Mouse (Mus musculus) lung, adult 2 months (tissue): Measurements from ENCODE around the gene A130010J15Rik. TPM values are rescaled to one million over a fixed set of nuclear protein-coding genes. Genes with fewer than 3 reads are reported as not detected.

Experiments used
- DNase-seq: peaks from one replicate; pipeline ENCODE4 v3.0.0; 2022
- H3K4me1 ChIP-seq: fragments of 200-500 bp; 2 replicates; pipeline ENCODE4 v1.6.1; 2011; ENCODE audit warnings: low read length; ENCODE audit not compliant: control insufficient read depth, insufficient read depth
- H3K4me3 ChIP-seq: fragments of 200-500 bp; replicated peaks from 2 replicates; pipeline ENCODE3; 2011; ENCODE audit warnings: low read depth, mild to moderate bottlenecking, control low read depth, low read length; ENCODE audit errors: extremely low read depth
- CTCF ChIP-seq: fragments of 200-500 bp; IDR thresholded peaks from 2 replicates; pipeline ENCODE4 v1.5.1; 2011; ENCODE audit warnings: mild to moderate bottlenecking, low read length, control low read depth; ENCODE audit not compliant: insufficient read depth
- POLR2A ChIP-seq: fragments of 200-500 bp; IDR thresholded peaks from 2 replicates; pipeline ENCODE4 v1.6.1; 2011; ENCODE audit warnings: low read depth, mild to moderate bottlenecking, control low read depth, low read length, borderline replicate concordance; ENCODE audit errors: extremely low read depth
- WGBS: fragments of 180-500 bp; shearing (Covaris S2); methylation state at CpG from one replicate; pipeline ENCODE4 v1.1.7; 2018; 5-methylcytosine and 5-hydroxymethylcytosine counted together
- polyA plus RNA-seq: library from polyadenylated mRNA; depleted of rRNA; stranded (reverse); fragments of >200 nt; gene quantifications from 2 replicates; pipeline ENCODE4 v1.2.3, GENCODE M21; 2012

The A130010J15Rik gene
- polyA plus RNA-seq, 1 experiment: 2.2 TPM

- no peak for DNase-seq
- Histone ChIP-seq H3K4me1 (no peaks in the 10 kb centered on the region), H3K4me3 (no peak overlapping the region)
- TF ChIP-seq CTCF (no peak), POLR2A (no peak)
- 33% methylated on average over 7 of the region's 7 CpGs for WGBS
Measured at GRCm38 (mm10) chr1:193151134-193151533, 16.7 kb upstream of the A130010J15Rik start.

GRCm38 (mm10) chr1:193152872-193153271, 15.0 kb upstream of the A130010J15Rik start, which contains the start of gene Irf6:
Irf6 (plus strand) TSS chr1:193153111.
- no peaks in the 10 kb centered on the region for H3K4me1 ChIP-seq
- peak within 1 kb of the TSS; percentile 67 for H3K4me3 ChIP-seq
- 3% methylated on average over 30 of the region's 30 CpGs for WGBS
- DNase-seq: peak; percentile 76
- peak; percentile 62; the same call in 1 of the 2 replicates for TF ChIP-seq POLR2A
- TF ChIP-seq CTCF: no peak

DNA sequence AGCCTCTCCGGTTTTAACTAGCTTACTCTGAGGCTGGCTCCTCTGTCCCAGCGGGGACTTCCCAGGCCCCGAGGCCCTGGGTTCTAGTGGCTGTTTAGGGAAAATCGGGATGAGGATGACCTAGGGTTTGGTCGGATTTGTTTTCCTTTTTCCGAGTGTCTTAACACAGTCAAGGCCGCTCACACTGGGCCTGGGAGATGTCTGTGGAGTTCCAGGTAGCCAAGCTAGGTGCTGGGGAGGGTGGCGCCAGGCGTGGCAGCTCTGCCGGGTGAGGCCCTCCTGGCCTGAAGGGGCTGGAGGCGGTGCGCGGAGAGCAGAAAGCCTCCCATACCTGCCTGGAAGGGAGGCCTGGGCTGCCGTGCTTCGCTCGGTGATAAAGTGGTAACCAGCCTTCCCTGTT, 14.3 kb upstream of the A130010J15Rik start:
- no peaks in the 10 kb centered on the region for H3K4me1 ChIP-seq
- peak; percentile 49 for DNase-seq
- 43% methylated on average over 16 of the region's 16 CpGs for WGBS
- no peak for TF ChIP-seq POLR2A
- no peak for TF ChIP-seq CTCF
- H3K4me3 ChIP-seq: peak overlapping the region; percentile 67

GRCm38 (mm10) chr1:193156316-193157110, 11.3 kb upstream of the A130010J15Rik start:
- peaks cover 8% of the 10 kb centered on the region for H3K4me1 ChIP-seq
- DNase-seq: no peak
- no peak for TF ChIP-seq CTCF
- 54% methylated on average over 15 of the region's 15 CpGs for WGBS
- H3K4me3 ChIP-seq: no peak overlapping the region

GRCm38 (mm10) chr1:193157111-193157492, 10.7 kb upstream of the A130010J15Rik start:
- whole genome bisulfite sequencing: 76% methylated on average over 8 of the region's 8 CpGs
- TF ChIP-seq CTCF: no peak
- no peak for TF ChIP-seq POLR2A
- no peak overlapping the region for H3K4me3 ChIP-seq
- no peak for DNase-seq
- H3K4me1 ChIP-seq: peaks cover 8% of the 10 kb centered on the region

GRCm38 (mm10) chr1:193159163-193159562, 8.7 kb upstream of the A130010J15Rik start:
- DNase-seq: no peak
- Histone ChIP-seq H3K4me3 (no peak overlapping the region), H3K4me1 (peaks cover 8% of the 10 kb centered on the region)
- TF ChIP-seq CTCF: no peak
- TF ChIP-seq POLR2A: no peak
- WGBS: 28% methylated on average over 3 of the region's 3 CpGs

- DNase-seq: no peak
- H3K4me1 ChIP-seq: peaks cover 8% of the 10 kb centered on the region
- 39% methylated on average over 1 of the region's 1 CpGs for WGBS
- no peak overlapping the region for H3K4me3 ChIP-seq
- TF ChIP-seq POLR2A: no peak
- TF ChIP-seq CTCF: no peak
Measured at GRCm38 (mm10) chr1:193159613-193160012, 8.2 kb upstream of the A130010J15Rik start.

DNA sequence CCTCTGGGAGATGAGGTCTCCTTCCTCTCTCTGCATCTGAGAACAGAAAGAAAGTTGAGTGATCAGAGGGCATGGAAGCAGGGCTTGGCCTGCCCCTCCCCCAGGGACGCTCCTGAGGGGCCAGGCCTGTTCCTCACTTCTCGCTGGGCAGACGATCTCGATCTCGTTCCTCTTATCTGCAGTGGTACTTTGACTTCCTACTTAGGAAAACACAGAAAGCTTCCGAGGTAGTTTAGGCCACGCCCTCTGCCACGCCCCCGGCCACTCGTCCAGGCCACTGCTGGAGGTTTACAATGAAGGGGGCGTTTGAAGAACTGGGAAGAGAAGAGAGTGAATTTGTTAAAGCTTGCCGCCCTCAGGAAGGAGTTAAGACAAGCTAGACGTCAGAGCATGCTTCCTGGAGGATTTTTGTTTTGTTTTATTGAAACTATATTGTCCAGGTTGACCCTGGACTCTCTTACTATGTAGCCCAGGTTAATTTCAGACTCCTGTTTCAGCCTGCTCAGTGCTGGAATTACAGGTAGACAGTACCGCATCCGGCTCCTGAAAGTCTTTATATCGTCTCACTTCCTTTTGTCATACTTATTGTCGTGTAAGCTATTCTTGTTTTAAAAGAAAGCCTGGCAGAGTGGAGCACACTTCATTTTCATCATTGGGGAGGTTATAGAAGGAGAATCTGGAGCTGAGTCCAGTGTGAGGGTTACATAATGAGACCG, 7.4 kb upstream of the A130010J15Rik start:
- Histone ChIP-seq H3K4me1 (peaks cover 8% of the 10 kb centered on the region), H3K4me3 (no peak overlapping the region)
- WGBS: 11% methylated on average over 18 of the region's 18 CpGs
- TF ChIP-seq POLR2A (no peak), CTCF (no peak)
- peak; percentile 40 for DNase-seq

DNA sequence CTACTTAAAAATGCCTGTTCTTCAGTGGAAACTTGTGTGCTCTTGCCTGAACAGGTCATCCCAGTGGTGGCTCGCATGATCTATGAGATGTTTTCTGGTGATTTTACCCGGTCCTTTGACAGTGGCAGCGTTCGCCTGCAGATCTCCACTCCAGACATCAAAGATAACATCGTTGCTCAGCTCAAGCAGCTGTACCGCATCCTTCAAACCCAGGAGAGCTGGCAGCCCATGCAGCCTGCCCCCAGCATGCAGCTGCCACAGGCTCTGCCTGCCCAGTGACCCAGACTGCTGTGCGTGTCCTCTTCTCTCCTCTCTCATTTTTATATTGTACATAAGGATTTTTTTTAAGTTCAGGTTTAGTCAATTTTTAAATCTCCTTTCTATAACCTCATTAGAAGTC, 1.4 kb downstream of the A130010J15Rik start:
- peaks cover 6% of the 10 kb centered on the region; the same call in 1 of the 2 replicates for H3K4me1 ChIP-seq
- no peak for DNase-seq
- no peak overlapping the region for H3K4me3 ChIP-seq
- no peak for TF ChIP-seq POLR2A
- TF ChIP-seq CTCF: no peak
- WGBS: 69% methylated on average over 7 of the region's 7 CpGs
